Mouse (Mus musculus) macrophage (primary cell): ENCODE results near the gene Dynlrb1. TPM values are rescaled to one million over a fixed set of nuclear protein-coding genes. Genes with fewer than 3 reads are reported as not detected.

ENCODE experiments used
- H3K27ac ChIP-seq: fragments of 350-480 bp; formaldehyde crosslinking; 2 replicates; pipeline ENCODE4 v1.9.0; 2021
- H3K36me3 ChIP-seq: fragments of 350-480 bp; formaldehyde crosslinking; 2 replicates; pipeline ENCODE4 v1.9.0; 2021; ENCODE audit errors: inconsistent target
- H3K4me3 ChIP-seq: fragments of 350-480 bp; formaldehyde crosslinking; 2 replicates; pipeline ENCODE4 v1.9.0; 2021; ENCODE audit errors: inconsistent target
- H3K79me2 ChIP-seq: fragments of 350-480 bp; formaldehyde crosslinking; 2 replicates; pipeline ENCODE4 v1.9.0; 2021; ENCODE audit errors: inconsistent target
- WGBS: methylation state at CpG from one replicate; pipeline ENCODE4 v1.1.7; 2026; ENCODE audit warnings: inconsistent platforms; ENCODE audit not compliant: missing documents; 5-methylcytosine and 5-hydroxymethylcytosine counted together
- polyA plus RNA-seq: library from polyadenylated mRNA; stranded (reverse); fragments of 250-400 nt; gene quantifications from 3 replicates; pipeline ENCODE4 v1.2.4, GENCODE M21; 2018; ENCODE audit warnings: inconsistent platforms
- total RNA-seq, 78 experiments: library from RNA; depleted of rRNA; stranded (reverse); fragments of 250-400 nt; gene quantifications; 1 replicate in 9 of 78; 2 replicates in 24 of 78; 3 replicates in 43 of 78; 4 replicates in 2 of 78; pipeline ENCODE4 v1.2.4; 2018; ENCODE audit warnings: inconsistent platforms in 56 of 78

Gene Dynlrb1
- total RNA-seq (2018; cell fraction: chromatin; rRNA removed), result 10 to 100 TPM in 14 of 26 experiments, 1 to 10 TPM in 12; 1.9 to 38.2 (median 11.3) TPM
- 100 to 1,000 TPM; 200 to 411 (median 241) TPM for total RNA-seq (2018; cell fraction: cytosol; rRNA removed)
- 100 to 1,000 TPM in 4 of 26 experiments, 10 to 100 TPM in 22; 14.5 to 157 (median 41.5) TPM for total RNA-seq (2018; cell fraction: nucleus; rRNA removed)
- 226 to 667 TPM (median 283 TPM) in 3 replicates for polyA plus RNA-seq

DNA sequence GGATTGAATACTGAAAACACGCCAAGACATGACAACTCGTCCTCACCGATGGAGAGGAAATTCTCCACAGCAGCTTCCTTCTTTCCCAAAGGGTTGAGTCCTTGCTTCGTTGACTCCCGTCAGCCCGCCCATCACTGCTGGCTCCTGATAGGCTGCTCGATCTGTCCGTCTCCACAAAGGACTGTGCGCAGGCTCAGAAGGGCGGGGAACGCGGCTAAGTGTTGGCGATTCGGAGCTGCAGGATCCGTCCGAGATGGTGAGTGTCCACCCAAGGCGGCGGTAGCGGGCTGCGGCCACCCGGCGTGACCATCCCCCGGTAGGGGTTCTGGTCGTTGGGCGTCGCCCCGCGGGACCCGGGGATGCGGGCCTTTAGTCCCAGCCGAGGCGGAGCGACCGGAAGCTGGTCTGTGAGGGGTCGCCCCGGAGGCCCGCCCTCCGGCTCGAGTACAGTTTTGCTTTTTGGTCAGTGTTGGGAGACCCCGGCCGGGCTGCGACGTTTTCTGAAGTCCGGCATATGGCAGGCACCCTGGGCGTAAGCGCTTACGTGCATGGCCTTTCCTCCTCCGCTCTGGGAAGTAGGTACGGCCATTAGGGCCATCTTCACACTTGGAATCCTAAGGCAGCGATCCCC lies at the start of gene Dynlrb1:
Gene Dynlrb1 (plus strand): TSS at position 172 of the 631 bp plus-strand sequence.
- WGBS, result 0% methylated on average over 49 of the region's 50 CpGs
- Histone ChIP-seq H3K4me3 (peak within 1 kb of the TSS; percentile 94), H3K36me3 (no peaks in the 10 kb centered on the region), H3K79me2 (peaks cover 49% of the 10 kb centered on the region), H3K27ac (peak within 1 kb of the TSS; percentile 67)

- Histone ChIP-seq H3K4me3 (no peak overlapping the region), H3K27ac (no peak overlapping the region), H3K79me2 (no peaks in the 10 kb centered on the region), H3K36me3 (peaks cover 92% of the 10 kb centered on the region)
- 94% methylated on average over 2 of the region's 2 CpGs for WGBS
Measured at GRCm38 (mm10) chr2:155207419-155207818, 28.9 kb upstream of the Dynlrb1 start.

GRCm38 (mm10) chr2:155223145-155223544 lies 13.2 kb upstream of the Dynlrb1 start:
- Histone ChIP-seq H3K27ac (no peak overlapping the region), H3K36me3 (peaks cover 50% of the 10 kb centered on the region), H3K4me3 (no peak overlapping the region), H3K79me2 (no peaks in the 10 kb centered on the region)
- 66% methylated on average over 2 of the region's 2 CpGs for WGBS

DNA sequence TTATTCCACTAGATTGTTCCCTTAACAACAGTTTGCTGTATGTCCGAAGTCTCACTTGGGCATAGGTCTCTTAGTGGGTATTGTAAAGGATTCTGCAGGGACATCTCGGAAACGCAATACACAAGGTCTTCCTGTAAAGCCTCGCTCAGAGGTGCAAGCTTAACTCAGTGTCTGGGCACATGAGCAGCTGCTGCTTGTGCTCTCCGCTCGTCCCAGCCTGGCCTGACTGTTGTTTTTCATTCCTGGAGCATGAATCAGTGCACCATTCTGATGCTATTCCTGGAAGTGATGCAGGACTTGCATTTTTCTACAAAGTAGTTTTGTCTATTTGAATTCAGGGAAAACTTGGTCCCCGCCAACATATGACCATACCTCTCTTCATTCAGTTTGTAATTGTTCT lies 11.6 kb upstream of the Dynlrb1 start:
- Histone ChIP-seq H3K36me3 (peaks cover 40% of the 10 kb centered on the region), H3K79me2 (no peaks in the 10 kb centered on the region), H3K27ac (no peak overlapping the region), H3K4me3 (no peak overlapping the region)
- WGBS, result 95% methylated on average over 7 of the region's 7 CpGs

- Histone ChIP-seq H3K27ac (peak overlapping the region; percentile 39), H3K79me2 (peaks cover 43% of the 10 kb centered on the region), H3K4me3 (peak overlapping the region; percentile 94), H3K36me3 (no peaks in the 10 kb centered on the region)
- WGBS, result 10% methylated on average over 13 of the region's 13 CpGs
Measured at GRCm38 (mm10) chr2:155235746-155236361, 479 bp upstream of the Dynlrb1 start.

DNA sequence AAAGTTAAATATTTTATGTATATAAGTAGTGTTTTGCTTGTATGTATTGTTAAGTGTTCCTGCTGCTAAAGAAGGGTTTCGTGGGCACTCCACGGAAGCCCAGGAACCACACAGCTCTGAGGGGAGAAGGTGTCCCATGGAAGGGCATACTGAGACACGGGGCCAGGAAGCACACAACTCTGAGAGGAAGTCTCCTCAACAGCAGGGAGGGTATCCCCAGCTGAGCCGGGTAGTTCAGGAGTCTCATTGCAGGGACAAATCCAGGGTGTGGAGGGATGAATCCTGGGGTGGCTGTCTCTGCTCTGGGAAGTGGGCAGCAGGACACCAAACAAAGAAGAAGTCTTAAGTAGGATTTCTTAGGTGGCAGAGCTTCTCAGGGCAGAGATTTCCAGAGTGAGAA lies 943 bp downstream of the Dynlrb1 start:
- H3K4me3 ChIP-seq, result peak overlapping the region; percentile 94
- peaks cover 2% of the 10 kb centered on the region; the same call in 1 of the 2 replicates for H3K36me3 ChIP-seq
- WGBS, result 4% methylated on average over 4 of the region's 4 CpGs
- H3K27ac ChIP-seq, result peak overlapping the region; percentile 67
- H3K79me2 ChIP-seq, result peaks cover 57% of the 10 kb centered on the region

DNA sequence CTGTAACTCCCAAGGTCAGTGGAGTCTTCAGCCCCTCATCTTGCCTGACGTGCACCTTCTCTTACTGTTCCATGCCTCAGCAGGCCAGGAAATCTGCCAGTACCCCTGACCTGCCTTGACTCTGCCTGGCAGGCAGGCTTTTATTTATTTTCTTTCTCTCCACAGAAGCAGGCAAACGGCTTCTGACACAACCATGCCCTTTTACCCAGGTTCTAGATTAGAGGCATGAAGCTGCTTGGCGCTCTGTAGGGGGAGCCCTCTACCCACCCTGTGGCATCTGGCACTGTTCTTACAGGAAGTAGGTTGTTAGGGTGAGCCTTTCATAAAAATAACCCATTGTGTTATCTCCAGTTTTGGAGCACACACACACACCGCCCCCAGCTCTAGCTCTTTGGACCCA lies 4.6 kb downstream of the Dynlrb1 start:
- H3K4me3 ChIP-seq, result no peak overlapping the region
- 90% methylated on average over 4 of the region's 4 CpGs for WGBS
- peaks cover 63% of the 10 kb centered on the region for H3K79me2 ChIP-seq
- H3K27ac ChIP-seq, result no peak overlapping the region
- H3K36me3 ChIP-seq, result peaks cover 38% of the 10 kb centered on the region

DNA sequence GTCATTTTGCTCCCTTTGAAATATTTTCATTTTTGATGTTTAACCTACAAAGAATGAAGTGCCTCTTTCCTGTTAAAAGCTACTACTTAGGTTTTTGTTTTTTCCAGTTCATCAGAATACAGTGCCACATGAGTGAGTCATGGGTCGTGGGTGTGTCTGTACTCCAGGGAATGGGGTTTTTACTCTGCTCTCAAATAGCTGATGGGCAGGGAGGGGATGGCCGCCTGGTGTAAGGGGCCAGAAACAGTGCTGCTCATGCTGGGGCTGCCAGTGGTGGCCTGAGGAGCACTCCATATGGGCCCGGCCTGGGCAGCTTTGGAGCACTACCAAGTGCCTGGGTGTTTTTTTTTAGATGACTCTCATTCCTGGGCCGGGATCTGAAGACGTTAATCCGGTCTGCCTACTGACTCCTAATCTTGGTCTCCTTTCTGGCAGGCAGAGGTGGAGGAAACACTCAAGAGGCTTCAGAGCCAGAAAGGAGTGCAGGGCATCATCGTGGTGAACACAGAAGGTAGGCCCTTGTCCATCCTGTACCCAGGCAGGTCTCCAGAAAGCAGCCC lies 6.0 kb downstream of the Dynlrb1 start:
- H3K79me2 ChIP-seq, result peaks cover 54% of the 10 kb centered on the region
- no peak overlapping the region for H3K27ac ChIP-seq
- H3K4me3 ChIP-seq, result no peak overlapping the region
- H3K36me3 ChIP-seq, result peaks cover 50% of the 10 kb centered on the region
- 93% methylated on average over 7 of the region's 7 CpGs for WGBS

GRCm38 (mm10) chr2:155246231-155246630 lies 9.9 kb downstream of the Dynlrb1 start:
- H3K27ac ChIP-seq, result no peak overlapping the region
- 89% methylated on average over 4 of the region's 4 CpGs for WGBS
- H3K79me2 ChIP-seq, result peaks cover 16% of the 10 kb centered on the region
- peaks cover 86% of the 10 kb centered on the region for H3K36me3 ChIP-seq
- no peak overlapping the region for H3K4me3 ChIP-seq

GRCm38 (mm10) chr2:155248206-155248605 lies 11.9 kb downstream of the Dynlrb1 start:
- Histone ChIP-seq H3K4me3 (no peak overlapping the region), H3K79me2 (no peaks in the 10 kb centered on the region; the same call in 1 of the 2 replicates), H3K36me3 (peaks cover 82% of the 10 kb centered on the region), H3K27ac (no peak overlapping the region)
- 100% methylated on average over 1 of the region's 1 CpGs for WGBS

GRCm38 (mm10) chr2:155248718-155249117 lies 12.4 kb downstream of the Dynlrb1 start:
- Histone ChIP-seq H3K27ac (no peak overlapping the region), H3K36me3 (peaks cover 77% of the 10 kb centered on the region)
- 86% methylated on average over 2 of the region's 2 CpGs for WGBS

DNA sequence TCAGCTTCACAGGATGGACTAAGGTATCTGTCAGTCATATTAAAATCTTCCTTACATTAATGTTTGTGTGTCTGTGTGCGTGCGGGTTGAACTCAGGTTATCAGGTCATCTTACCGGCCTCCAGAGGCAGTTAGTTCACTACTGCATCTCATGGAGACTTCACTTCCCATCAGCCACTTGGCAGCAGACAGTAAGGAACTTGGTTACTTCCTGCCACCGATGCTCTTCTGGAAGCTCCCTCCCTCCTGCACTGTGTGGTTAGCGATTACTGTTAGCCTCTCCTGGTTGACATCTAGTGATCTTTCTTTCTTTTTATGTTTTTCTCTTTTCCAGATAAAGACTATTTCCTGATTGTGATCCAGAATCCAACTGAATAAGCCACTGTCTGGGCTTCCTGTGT lies 13.3 kb downstream of the Dynlrb1 start:
- Histone ChIP-seq H3K4me3 (no peak overlapping the region), H3K79me2 (no peaks in the 10 kb centered on the region; the same call in 1 of the 2 replicates), H3K36me3 (peaks cover 68% of the 10 kb centered on the region), H3K27ac (no peak overlapping the region)
- WGBS, result 72% methylated on average over 5 of the region's 5 CpGs

More at GRCm38 (mm10) chr2:155248718-155249117, 12.4 kb downstream of the Dynlrb1 start:
- H3K4me3 ChIP-seq, result no peak overlapping the region
- no peaks in the 10 kb centered on the region; the same call in 1 of the 2 replicates for H3K79me2 ChIP-seq

DNA sequence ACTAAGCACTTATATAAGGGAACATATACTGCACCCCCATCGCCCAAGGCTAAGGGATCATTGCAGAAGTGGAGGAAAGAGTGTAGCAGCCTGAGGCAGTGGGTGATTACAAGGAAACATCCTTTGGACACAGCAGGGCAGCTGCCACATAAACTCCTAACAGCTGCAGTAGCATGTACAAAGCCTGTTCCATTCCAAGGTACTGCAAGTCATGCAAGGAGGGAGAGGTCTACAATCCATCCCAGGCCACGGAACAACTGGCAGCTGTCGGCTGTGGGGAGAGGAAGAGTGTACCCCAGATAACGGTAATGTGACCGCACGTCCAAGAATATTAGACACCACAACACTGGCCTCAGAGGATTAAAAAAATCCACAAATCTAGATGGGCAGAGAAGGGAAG lies 29.2 kb downstream of the Dynlrb1 start:
- Histone ChIP-seq H3K4me3 (no peak overlapping the region), H3K27ac (no peak overlapping the region), H3K79me2 (no peaks in the 10 kb centered on the region), H3K36me3 (no peaks in the 10 kb centered on the region)
- 94% methylated on average over 6 of the region's 6 CpGs for WGBS

DNA sequence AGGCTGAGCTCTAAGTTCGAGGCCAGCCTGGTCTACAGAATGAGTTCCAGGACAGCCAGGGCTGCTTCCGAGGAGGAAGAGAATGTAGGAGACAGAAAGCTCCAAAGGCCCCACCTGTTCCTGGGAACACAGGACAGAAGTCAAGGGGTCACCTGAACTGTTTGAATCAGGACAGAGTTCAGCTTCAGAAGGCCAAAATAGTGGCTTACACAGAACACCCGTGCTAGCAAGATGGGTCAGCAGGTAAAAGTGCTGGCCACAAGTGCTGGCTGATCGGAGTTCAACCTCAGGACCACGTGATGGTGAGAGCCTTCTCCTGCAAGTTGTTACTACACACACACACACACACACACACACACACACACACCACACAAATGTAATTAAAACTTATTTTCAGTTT lies 30.6 kb downstream of the Dynlrb1 start:
- WGBS, result 100% methylated on average over 4 of the region's 5 CpGs
- Histone ChIP-seq H3K27ac (no peak overlapping the region), H3K36me3 (no peaks in the 10 kb centered on the region), H3K4me3 (no peak overlapping the region), H3K79me2 (no peaks in the 10 kb centered on the region)

GRCm38 (mm10) chr2:155271957-155272356 lies 35.6 kb downstream of the Dynlrb1 start:
- Histone ChIP-seq H3K79me2 (no peaks in the 10 kb centered on the region), H3K36me3 (no peaks in the 10 kb centered on the region), H3K4me3 (no peak overlapping the region), H3K27ac (no peak overlapping the region)
- 91% methylated on average over 6 of the region's 6 CpGs for WGBS
